Mouse (Mus musculus) T-helper 2 cell (primary cell): ENCODE data around the gene Jag1.

Source experiments
- in situ Hi-C: fragments of 300-600 bp; cut with MboI, MseI; formaldehyde crosslinking; loops from one replicate; pipeline ENCODE4 v1.15.1; 2025; ENCODE audit warnings: high pct_unique_total_duplicates

The Jag1 gene

DNA sequence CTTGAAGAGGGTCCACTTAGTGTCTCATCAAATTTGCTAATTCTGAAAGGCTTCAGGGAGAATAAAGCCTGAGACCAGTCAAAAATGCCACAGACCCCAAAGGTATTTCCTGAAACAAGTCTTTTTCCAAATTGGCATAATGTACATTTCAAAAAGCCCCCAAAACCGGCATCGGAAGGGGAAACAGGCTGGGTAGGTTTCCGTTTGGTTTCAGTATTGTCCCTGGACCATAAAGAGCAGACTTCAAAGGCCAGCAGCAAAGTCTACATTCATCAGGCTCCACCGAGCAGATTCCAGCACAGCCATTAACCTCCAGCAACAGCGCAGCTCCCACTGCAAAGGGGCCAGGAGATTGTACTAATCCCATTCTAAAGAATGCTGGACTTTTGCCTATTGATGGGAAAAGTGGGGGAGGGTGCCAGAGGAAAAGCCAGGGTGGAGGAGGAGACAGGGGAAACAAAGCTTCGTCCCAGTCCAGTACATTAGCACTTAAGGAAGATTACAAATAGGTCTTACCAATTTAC is 17.2 kb downstream of the Jag1 start:
- in situ Hi-C loops, result no loop called here

DNA sequence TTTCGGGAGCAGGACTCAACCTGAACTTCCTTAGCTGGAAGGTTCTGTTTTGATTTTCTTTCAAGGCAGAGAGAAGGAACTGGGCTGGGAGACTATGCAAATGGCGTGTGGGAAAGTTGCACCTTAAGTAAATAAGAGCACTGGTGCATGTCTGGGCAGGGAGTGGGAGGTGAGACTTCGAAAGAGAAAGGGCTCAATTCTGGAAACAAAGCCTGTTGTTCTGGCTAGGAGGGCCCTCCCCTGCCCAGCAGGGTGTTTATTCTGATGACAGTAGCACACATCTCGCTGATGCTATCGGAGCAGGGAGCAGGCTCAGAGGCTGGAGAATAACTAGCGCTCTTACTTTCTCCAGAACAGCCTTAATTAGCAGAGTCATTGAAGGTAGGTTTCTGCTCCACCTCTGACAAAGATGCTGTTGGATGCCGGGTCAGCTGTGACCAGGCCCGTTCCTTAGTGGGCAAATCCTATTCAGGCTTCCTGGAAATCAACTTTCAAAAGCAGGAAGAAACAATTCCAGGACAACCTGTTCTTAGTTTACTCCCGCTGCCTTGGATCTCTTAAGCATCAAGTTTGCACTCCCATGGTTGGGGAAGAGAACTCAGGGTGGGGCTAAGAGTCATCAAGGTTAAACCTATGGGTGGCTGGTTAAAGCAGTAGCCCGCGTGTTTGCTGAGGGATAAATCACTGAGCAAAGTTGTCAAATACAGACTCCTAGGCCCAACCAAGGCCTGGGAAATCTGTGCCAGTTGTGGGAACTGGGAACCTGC is 18.0 kb downstream of the Jag1 start:
- in situ Hi-C loops, result no loop called here

DNA sequence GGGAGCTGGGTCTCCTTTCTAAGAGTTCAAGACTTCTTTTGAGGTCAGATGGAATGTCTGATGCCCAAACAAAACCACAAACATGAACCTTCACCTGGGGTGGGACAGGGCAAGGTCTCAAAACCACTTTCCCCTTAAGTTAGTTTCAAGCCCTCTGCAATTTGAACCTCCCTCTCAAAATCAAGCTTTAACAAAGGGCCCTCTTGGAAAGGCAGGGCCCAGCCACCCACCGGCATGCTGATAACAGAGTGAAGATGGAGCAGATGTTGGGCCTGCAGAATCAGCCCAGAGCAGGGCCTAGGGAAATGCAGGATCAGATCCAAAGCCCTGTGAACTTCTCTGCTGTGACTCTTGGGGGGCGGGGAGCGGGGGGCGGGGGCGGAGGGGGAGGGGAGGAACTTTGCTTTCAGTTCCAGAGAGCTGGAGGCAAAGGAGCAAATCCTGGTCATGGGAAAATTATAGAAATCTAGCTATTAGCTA is 19.4 kb downstream of the Jag1 start:
- in situ Hi-C loops, result no loop called here

DNA sequence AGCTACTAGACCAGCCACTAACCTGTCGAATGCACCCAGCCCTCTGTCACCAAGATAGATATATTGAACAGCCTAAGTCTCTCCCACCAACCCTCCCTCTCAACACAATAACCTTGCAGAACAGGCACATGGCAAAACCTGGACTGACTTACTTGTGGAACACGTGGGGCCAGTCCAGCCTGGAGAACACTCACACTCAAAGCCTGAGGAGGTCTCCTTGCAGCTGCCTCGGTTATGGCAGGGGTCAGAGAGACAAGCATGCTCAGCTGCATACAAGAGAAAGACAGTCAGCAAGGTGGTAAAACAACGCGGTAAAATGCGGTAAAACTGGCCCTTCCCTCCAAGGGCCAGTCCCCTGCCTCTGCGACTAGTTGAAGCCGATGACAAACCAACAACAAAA is 22.1 kb downstream of the Jag1 start:
- in situ Hi-C loops, result no loop called here

DNA sequence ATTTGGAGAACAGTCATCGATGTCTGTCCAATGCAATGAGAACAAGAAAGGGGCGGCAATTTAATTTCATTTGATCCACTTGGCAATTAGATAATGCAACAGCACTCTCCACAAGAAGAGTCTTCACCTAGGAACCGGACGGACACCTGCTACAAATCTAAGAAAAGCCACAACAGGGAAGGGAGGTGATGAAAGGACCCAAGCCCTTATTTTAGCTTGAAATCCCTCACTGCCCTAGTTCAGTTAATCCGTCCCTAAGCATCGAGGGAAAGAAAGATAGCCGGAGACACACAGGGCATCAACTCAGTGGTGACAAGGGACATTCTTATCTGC is 23.2 kb downstream of the Jag1 start:
- in situ Hi-C loops, result no loop called here

DNA sequence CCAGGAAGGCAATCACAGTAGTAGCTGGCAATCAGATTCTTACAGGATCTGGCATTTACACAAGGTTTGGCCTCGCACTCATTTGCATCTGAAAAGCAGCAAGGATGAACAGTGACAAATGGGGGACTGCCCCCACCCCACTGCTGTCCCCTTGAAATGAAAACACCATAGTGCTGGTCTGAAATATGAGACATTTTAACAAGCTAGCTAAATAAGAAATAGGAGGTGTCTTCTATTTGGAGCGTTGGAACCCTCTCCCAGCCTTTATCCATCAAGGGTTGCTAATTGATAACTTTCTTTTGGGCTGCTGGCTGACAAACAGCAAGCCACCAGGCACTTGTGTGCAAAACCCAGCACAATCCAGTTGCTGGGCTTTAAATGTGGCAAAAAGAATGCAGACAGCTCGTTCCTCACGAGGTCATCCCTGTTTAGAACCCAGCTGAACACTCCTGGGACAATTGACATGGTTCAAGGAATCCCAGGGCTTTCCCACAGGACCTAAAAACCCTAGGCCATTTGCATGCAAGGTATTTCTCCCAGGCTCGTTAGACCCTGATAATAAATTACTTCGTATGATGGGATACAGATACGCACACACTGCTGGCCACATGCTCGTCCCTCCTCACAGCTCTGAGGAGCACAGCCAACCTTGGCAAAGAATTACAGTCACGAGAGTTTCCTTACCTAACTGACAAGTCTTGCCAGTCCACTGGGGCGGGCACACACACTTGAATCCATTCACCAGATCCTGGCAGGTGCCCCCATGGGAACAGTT is 23.7 kb downstream of the Jag1 start:
- in situ Hi-C loops, result no loop called here

DNA sequence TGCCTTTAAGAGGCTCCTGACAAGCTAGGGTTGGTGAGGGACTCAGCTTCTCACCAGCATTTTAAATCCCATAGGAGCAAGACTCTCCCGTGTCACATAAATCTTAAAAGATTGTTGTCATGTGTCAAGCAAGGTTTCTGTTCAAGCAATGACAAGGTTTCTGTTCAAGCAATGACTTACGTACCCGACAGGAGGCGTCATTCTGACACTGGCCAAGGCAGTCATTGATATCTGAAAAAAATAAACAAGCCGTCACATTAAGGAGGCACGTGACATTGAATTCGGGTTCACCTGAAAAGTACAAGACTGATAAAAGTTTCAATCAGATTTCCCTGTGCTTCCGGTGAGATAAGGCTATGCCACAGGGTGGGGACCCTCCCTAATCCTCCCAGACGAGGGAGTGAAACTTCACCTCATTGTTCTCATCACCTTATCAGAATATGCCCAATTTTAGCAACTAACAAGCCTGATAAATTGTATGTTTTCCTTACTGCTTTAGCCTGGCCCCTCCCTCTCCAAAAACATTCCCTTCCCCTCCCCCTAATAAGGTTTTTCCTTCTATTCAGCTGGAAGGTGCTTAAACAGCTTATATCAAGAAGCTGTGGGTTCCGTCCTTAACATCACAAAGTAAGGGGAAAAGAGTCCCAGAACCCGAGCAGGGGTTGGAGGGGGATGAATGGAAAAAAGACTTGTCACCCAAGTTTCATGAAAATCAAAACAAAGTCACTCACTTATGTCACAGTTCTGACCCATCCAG is 24.5 kb downstream of the Jag1 start:
- in situ Hi-C loops, result no loop called here

DNA sequence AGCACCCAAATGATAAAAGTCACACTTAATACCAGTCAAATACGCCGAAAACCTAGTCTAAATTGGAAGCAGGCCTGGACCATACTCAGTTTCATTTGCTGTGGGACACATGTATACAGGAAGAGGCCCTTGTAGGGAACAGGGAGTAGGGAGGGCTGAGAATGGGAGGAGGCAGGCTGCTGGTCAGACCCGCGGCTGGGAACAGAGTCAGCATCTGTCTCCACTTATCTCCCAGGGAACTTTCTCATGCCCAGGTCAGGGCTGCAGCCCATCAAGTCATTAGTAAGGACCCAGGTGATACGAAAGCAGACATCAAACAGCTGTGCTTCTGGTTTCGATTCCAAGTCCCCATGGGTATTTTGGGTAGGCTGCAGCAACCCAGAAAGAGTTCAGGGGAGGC is 28.7 kb downstream of the Jag1 start:
- in situ Hi-C loops, result no loop called here

DNA sequence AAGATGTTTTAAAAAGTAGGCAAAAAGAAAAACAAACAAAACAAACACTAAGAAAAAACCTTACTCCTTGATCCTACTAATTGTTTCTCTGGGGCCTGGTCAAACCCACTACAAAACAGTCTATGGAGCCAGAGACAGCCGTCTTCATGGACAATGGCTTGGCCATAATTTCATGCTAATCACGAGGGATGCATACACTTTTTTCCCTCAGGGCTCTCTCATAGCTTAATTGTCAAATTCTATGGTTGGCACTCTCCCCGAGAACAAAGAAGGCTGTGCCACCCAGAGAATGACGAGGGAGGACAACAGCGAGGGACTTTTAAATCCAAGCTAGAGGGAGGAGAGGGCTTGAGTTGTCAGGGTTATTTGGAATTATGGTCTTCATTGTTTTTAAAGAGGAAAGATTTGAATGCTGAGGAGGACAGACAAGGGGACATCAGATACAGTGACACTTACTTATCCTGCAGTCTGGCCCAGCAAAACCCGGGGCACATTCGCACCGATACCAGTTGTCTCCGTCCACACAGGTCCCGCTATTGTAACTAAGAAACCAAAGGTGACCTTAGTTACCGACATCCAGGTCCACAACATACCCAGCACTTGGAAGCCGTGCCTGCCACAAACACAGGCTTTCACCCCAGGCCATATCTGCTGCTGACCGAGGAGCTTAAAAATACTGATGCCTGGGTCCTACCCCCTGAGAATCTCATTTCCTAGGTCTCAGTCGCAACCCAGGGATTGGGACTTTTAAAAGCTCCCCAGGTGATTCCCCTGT is 29.6 kb downstream of the Jag1 start:
- in situ Hi-C loops, result no loop called here

DNA sequence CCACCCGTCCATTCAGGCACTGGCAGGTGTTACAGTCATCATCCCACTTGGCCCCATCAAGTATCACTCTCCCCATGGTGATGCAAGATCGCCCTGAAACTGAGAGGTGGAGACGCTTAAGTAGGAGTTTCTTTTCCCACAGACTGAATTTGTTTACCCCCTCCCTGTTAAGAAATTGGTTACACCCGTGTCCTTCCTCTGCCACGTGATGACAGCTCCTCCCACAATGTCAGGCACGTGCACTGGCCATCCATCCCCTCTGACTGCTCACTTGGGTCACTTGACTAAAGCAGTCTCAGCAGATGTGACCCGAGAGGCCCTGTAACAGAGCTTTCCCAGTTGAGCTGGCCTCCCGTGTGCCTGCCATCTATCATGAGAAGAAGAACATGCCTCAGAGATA is 31.2 kb downstream of the Jag1 start:
- in situ Hi-C loops, result no loop called here

DNA sequence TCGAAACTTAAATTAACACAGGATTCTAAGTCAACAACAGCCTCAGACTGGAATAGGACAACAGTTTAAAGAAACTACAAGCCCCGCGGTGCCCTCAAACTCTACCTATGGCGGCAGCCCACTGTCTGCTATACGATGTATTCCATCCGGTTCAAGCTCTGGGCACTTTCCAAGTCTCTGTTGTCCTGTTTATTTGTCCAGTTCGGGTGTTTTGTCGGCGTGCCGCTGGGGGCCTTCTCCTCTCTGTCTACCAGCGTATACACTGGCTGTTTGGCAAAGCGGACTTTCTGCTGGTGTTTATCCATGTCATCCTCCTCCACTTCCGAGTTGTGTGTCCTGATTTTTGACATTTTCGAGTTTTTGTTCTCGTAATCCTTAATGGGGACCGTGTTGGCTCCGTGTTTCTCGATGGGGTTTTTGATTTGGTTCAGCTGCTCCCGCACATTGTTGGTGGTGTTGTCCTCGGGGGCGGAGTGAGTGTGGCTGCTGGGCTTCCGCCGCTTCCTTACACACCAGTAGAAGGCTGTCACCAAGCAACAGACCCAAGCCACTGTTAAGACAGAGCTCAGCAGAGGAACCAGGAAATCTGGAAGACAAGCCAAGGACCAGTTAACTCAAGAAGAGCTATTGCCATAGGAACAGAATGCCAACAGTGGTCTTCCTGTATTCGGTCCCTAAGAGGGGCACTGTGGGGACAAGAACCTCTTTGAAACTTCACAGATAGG is 33.4 kb downstream of the Jag1 start:
- in situ Hi-C loops, result no loop called here

DNA sequence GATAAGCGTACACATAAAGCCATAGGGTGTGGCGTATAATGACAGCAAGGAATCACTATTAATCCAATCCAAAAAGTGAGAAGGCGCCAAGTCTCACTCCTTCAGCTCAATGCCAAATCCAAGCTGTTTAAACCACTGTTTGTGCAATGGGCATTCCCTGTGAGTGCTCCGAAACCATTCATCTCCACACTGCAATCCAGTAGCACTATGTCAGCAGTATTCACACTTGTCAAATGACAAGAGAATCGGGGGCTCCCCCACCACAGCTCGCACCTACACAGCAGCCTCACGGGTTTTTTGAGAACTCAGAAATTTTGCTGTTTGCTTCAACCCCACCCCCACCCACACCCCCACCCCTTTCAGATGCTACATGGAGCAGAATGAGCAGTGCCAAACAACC is 35.4 kb downstream of the Jag1 start:
- in situ Hi-C loops, result no loop called here

DNA sequence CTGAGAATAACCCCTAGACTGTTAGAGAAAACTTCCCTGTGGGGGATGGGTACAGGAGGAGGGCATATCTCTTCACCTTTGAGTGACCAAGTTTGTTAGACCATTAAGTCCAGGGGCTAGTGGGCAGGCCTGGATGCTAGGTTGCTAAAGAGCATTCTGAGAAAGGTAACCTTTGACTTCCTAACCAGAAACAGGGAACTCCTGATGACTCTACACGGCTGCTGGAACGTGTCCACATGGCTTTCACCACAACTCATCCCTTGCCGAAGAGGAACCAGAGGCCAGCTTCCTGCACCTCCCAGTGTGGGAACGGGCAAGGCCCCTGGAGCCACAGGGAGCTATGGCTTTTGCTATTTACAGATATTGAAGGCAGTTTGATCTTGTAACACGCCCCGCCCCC is 36.0 kb downstream of the Jag1 start:
- in situ Hi-C loops, result no loop called here

DNA sequence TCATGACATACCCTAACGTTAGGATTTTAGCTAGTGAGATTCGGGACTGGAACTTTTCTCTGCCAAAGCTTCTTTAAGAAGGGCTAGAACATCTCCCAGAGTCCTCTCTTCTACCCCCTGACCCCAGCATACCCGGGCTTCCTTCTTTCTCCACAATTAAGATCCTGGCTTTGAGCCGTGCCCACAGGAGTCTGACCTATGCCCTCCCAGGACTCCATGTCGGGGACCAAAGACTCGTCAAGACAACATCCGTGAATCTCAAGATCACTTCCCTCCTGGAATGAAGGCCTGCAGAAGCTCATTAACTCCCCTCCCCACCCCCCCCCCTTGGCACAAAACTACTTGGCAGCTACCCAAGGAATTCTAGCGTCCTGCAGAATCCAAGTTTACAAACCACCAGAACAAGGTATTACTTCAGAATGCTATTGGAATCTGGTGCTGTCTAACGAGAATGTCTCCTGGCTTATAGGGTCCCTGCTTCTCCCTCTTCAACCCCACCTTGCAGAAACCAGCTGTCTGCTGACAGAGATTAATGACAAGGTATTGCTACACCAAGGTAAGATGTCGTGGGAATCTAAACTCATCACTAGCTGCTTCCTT is 36.6 kb downstream of the Jag1 start:
- in situ Hi-C loops, result no loop called here

DNA sequence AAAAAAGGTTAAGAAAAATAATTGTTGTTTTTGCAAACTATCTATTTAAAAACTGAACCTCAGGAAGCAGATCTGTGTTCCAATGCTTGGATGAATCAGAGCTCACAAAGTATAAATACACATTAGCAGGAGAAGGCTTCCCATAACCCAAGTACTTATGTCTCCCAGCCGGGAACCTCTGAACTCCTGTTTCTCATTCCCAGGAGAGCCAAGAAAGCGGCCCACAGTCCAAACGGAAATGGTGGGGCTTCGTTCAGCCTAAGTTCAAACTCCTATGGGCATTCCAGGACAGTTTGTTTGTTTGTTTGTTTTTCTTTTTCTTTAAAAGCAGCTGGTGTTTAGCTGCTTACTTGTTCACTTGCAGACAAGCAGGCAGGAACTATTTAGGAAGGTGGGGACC is 37.7 kb downstream of the Jag1 start:
- in situ Hi-C loops, result no loop called here

DNA sequence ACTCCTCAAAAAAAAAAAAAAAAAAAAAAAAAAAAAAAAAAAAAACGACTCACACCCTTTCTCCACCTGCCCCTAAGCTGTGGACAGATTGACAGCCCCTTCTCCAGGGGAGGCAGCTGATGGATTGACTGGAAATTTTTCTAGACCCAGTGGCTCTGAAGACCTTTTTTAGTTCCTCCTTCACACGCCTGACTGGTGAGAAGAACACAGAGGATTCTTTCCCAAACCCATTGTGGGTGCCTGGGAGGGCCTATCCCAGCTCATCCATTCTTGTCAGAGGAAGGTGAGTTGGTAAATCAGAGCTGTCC is 42.2 kb downstream of the Jag1 start:
- in situ Hi-C loops, result no loop called here

DNA sequence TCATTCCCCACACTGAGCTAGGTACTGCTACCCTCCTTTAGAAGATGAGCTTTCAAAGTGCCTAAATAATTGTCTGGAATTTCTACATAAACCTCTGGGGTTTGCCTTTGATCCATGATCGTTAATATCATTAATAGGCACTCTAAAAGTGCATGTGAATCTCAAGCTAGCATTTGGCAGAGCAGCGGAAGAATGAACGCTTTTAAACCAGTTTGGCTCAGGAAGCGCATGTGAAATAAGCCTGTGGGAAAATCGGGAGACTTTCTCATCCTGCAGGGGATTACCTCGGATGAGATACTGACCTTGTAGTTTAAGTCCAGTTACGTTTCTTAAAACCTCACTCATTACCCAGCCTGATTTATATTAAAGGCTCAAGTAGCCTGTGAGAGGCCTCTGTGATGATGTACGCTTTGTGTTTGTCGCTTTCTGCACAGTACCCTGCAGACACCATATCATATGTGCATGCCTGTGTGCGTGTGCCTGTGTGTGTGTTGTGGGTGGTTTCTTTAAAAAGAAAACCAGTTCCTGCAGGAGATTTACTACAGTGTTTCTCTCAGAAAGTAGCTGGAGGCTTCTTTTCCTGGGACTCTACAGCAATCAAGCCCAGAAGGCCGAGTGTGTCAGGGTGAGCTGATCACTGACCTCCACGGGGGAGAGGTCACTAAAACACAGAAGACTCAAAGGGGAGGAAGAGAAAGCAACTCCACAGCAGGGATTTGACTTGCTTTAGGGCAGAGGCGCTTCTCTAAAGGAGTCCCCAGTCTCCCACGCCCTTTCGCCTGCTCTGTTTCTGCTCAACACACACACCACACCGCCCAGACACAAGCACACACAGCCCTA is 42.8 kb downstream of the Jag1 start:
- in situ Hi-C loops, result no loop called here

DNA sequence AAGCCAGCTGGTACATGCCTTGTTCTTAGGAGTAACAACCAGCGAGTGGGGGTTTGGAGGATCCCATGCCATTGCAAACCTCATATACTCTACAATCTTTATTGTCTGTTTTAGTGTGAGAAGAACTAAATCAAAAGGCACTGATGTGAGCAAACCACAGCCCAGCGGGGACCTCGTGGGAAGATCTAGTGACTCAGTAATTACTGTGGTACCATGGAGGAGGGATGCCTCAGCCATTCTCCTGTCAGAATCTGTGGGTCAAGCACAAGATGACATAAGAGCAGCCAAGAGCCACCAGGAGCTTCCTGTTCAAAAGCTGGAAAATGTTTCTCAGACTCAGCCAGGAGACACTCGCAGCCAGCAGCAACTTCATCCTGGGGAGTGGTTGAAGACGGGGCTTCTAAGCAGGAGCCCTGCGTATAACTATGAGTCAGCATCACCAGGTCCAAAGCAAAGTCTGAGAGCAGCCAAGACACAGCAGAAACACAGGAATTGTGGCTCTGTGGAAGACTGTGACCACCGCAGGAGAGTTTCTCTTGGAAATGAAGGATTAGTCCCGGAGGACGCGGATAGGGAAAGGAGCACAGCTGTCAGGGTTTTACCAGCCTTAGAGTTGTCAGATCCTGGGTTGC is 48.8 kb downstream of the Jag1 start:
- in situ Hi-C loops, result no loop called here

DNA sequence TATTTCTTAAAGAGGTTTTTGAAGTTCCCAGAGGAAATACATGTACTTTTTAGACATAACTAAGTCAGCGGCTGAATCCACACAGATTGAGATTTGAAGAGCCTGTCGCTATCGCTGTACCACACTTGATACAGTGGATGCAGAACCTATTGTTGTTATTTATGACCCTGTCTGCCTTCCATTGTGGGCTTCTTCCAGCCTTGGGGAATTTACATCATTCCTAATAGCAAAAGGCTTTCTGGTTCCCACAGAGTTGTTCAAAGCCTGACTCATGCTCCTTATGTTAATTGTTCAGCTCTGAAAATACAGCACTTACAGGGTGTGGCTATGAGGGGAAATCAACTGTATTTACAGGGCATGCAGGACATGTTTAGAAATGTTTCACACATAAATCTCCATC is 51.9 kb downstream of the Jag1 start:
- in situ Hi-C loops, result no loop called here
